Mouse (Mus musculus) limb, embryonic 15.5 days (tissue): ENCODE results near the gene Dusp3. TPM values are rescaled to one million over a fixed set of nuclear protein-coding genes. Genes with fewer than 3 reads are reported as not detected.
"Not testable (repeated sequence)": the region's sequence is repeated elsewhere in the genome, so short reads cannot be mapped to it uniquely, and the experiment has no call there.

Source experiments
- ATAC-seq: fragments of 200-750 bp; cut with Nextera tagmentation; 2 replicates; pipeline ENCODE4 v1.8.0; 2017; ENCODE audit warnings: low read depth, moderate TSS enrichment; ENCODE audit not compliant: insufficient number of reproducible peaks, low FRiP score, low TSS enrichment
- H3K27ac ChIP-seq: fragments of 300-500 bp; sonication (generic); 2 replicates; pipeline ENCODE4 v1.5.1; 2015; ENCODE audit warnings: moderate library complexity, mild to moderate bottlenecking, inconsistent platforms
- H3K27me3 ChIP-seq: fragments of 300-500 bp; sonication (generic); 2 replicates; pipeline ENCODE4 v1.6.1; 2015; ENCODE audit warnings: inconsistent platforms
- H3K36me3 ChIP-seq: fragments of 300-500 bp; sonication (generic); 2 replicates; pipeline ENCODE4 v1.6.1; 2015; ENCODE audit warnings: inconsistent platforms
- H3K4me1 ChIP-seq: fragments of 300-500 bp; sonication (generic); 2 replicates; pipeline ENCODE4 v1.6.1; 2015; ENCODE audit warnings: inconsistent platforms
- H3K4me2 ChIP-seq: fragments of 300-500 bp; sonication (generic); 2 replicates; pipeline ENCODE4 v1.6.1; 2015; ENCODE audit warnings: mild to moderate bottlenecking, inconsistent platforms
- H3K4me3 ChIP-seq: fragments of 300-500 bp; sonication (generic); 2 replicates; pipeline ENCODE4 v1.5.1; 2015; ENCODE audit warnings: mild to moderate bottlenecking, inconsistent platforms
- H3K9ac ChIP-seq: fragments of 300-500 bp; sonication (generic); 2 replicates; pipeline ENCODE4 v1.6.1; 2015; ENCODE audit warnings: inconsistent platforms
- H3K9me3 ChIP-seq: fragments of 300-500 bp; sonication (generic); 2 replicates; pipeline ENCODE4 v1.6.1; 2016; ENCODE audit warnings: inconsistent platforms
- WGBS: fragments of 180-500 bp; shearing (Covaris S2); methylation state at CpG from one replicate; pipeline ENCODE4 v1.1.7; 2015; 5-methylcytosine and 5-hydroxymethylcytosine counted together
- polyA plus RNA-seq: library from polyadenylated mRNA; unstranded; fragments of >200 nt; fragmentation: Nextera tagmentation; extraction: Ambion mirVana; gene quantifications from 2 replicates; pipeline ENCODE4 v1.2.1, GENCODE M21; 2015

The Dusp3 gene
- polyA plus RNA-seq, 1 experiment from 2014 or later: 26.9 TPM

DNA sequence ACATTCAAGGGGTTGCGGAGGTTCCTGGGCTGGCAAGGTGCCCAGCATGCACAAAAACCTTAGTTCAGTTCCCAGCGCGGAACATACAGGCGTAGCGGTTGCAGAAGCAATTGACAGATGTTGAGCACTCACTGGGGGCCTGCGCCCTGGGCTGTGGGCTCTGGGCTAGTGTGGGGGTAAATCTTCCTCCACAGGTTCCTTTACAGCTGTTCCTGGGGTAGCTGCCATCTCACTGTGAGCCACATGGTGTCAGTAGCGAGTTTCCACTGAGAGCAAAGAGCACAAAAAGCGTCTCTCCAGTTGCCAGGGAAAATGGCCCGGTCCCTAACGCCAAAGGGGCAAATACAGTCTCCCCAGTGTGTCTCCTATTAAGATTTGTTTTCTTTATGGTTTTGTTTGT lies 823 bp downstream of the Dusp3 start:
- H3K36me3 ChIP-seq: peaks cover 4% of the 10 kb centered on the region; the same call in 1 of the 2 replicates
- H3K9ac ChIP-seq: no peak overlapping the region
- H3K27ac ChIP-seq: no peak overlapping the region
- no peak for ATAC-seq
- peaks cover 3% of the 10 kb centered on the region; the same call in 1 of the 2 replicates for H3K27me3 ChIP-seq
- H3K4me3 ChIP-seq: no peak overlapping the region
- H3K4me1 ChIP-seq: peaks cover 28% of the 10 kb centered on the region
- H3K4me2 ChIP-seq: no peak overlapping the region; the same call in 1 of the 2 replicates
- no peaks in the 10 kb centered on the region for H3K9me3 ChIP-seq
- 2% methylated on average over 10 of the region's 10 CpGs for WGBS

DNA sequence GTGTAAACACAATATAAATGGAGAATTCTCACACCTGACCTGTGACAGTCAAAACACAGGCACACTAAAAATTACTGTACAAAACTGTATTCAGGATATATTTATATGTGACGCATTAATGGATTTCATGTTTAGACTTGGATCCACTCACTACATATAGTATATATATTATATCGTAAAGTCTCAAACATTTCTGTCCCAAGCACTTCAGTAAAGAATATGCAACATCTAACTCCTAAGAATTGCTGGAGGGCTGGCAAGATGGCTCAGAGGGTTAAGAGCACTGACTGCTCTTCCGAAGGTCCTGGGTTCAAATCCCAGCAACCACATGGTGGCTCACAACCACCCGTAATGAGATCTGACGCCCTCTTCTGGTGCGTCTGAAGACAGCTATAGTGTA lies 1.4 kb downstream of the Dusp3 start:
- WGBS: 58% methylated on average over 6 of the region's 6 CpGs
- H3K27me3 ChIP-seq: not testable (repeated sequence)

DNA sequence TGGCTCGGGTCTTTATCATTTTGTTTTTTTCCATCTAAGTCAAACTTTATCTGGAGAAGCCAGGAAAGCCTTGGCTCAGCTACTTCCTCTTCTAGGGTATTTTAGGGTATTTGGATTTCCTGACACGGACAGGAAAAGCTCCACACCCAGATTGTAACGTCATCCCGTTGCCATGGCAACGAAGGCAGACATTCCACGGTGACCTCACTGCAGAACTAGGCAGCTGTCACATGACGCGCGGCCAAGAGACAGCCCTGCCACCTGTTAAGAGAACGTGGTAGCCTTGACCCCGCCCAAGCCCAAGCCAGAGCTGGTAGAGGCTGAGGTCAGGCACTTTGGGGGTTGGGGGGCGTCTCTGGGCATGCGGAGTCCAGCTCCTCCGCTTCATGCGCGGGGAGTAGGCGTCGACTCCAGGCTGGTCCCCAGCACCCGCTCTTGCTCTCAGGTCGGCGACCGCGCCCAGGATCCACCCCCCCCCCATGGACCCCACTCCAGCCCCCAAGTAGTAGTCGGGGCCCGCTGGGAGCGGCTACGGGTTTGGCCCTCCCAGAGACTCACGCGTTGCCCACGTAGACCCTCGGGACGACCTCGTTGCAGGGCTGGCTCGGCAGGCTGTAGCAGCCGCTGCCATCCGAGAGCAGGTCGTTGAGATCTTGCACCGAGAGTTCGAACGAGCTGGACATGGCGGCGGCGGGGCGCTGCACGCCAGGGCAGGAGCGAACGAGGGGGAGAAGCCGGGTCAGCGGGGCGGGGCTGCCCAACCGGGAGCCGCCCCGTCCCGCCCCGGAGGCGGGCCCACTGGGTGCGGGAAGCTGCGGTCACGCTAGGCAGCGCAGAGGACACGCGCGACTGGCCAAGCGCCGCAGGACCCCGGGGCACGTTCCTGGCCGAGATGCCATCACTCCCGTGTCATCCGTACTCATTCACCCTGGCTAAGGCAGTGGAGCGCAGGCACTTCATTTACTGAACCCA lies 2.5 kb downstream of the Dusp3 start, which contains the start of gene Cfap97d1:
Gene Cfap97d1, plus strand, starts transcription at position 226 of the 972 bp plus-strand sequence.
- peaks cover 3% of the 10 kb centered on the region; the same call in 1 of the 2 replicates for H3K27me3 ChIP-seq
- WGBS: 1% methylated on average over 69 of the region's 71 CpGs
- peak within 1 kb of the TSS; percentile 70 for H3K9ac ChIP-seq
- H3K27ac ChIP-seq: peak within 1 kb of the TSS; percentile 84
- peak; percentile 68 for ATAC-seq
- H3K4me3 ChIP-seq: peak within 1 kb of the TSS; percentile 68
- peak within 1 kb of the TSS; percentile 92 for H3K4me2 ChIP-seq
- H3K9me3 ChIP-seq: no peaks in the 10 kb centered on the region
- H3K4me1 ChIP-seq: peaks cover 28% of the 10 kb centered on the region
- H3K36me3 ChIP-seq: peaks cover 13% of the 10 kb centered on the region; the same call in 1 of the 2 replicates

More for the DNA sequence above, 1.4 kb downstream of the Dusp3 start:
- H3K36me3 ChIP-seq, ATAC-seq, H3K27ac ChIP-seq, H3K4me2 ChIP-seq, H3K9ac ChIP-seq, H3K9me3 ChIP-seq, H3K4me3 ChIP-seq: not testable (repeated sequence)
- peaks cover 28% of the 10 kb centered on the region for H3K4me1 ChIP-seq

DNA sequence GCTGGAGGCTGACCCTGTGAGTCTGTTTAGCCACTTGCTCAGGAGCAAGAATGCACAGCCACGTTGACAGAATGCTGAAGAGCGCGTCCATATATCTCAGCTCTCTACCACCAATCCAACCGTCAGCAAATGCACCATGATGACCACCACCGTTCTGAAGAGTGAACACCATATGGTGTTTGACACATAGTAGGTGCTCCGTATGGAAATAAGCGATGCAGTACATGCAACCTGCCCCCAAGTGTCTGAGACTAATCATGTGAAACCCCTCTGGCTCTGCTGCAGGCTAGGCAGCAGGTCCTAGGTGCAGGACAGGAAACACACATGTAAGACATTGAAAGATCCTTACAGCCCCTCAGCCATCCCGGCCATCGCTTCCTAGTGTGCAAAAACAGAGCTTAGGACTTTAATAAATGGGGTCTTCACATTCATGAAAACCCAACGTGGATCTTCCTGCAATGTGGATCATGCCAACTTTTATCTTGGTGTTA lies 3.3 kb downstream of the Dusp3 start:
- 68% methylated on average over 10 of the region's 10 CpGs for WGBS
- Histone ChIP-seq H3K9me3 (no peaks in the 10 kb centered on the region), H3K9ac (no peak overlapping the region), H3K4me3 (peak overlapping the region; percentile 68), H3K4me2 (peak overlapping the region; percentile 92), H3K4me1 (peaks cover 28% of the 10 kb centered on the region), H3K27ac (peak overlapping the region; percentile 43), H3K27me3 (peaks cover 3% of the 10 kb centered on the region; the same call in 1 of the 2 replicates), H3K36me3 (peaks cover 13% of the 10 kb centered on the region; the same call in 1 of the 2 replicates)
- ATAC-seq: no peak

DNA sequence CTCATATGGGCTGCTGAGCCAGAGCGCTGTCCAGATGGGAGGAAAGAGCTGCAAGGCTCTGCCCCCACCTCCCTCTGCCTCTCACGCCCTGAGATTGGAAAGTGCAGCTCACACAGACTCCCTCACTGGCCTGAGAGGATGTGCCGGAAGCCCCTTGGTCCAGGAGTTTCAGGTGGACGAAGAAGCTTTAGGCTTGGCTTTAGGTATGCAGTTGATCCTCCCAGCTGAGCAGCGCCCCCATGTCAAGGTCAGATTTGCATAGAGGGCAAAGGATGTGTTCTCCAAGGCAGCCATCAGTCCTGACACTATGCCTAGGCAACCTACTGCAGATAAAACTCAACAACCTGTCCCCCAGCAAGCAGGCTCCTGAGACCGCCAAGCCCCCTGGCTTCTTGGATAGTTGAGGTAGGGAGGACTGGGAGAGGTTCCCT lies 3.8 kb downstream of the Dusp3 start:
- no peak overlapping the region for H3K4me3 ChIP-seq
- no peak overlapping the region for H3K4me2 ChIP-seq
- no peak overlapping the region for H3K9ac ChIP-seq
- ATAC-seq: no peak
- WGBS: 52% methylated on average over 6 of the region's 6 CpGs
- H3K27me3 ChIP-seq: peaks cover 3% of the 10 kb centered on the region; the same call in 1 of the 2 replicates
- peaks cover 28% of the 10 kb centered on the region for H3K4me1 ChIP-seq
- peak overlapping the region; percentile 43; the same call in 1 of the 2 replicates for H3K27ac ChIP-seq
- peaks cover 13% of the 10 kb centered on the region; the same call in 1 of the 2 replicates for H3K36me3 ChIP-seq
- no peaks in the 10 kb centered on the region for H3K9me3 ChIP-seq

DNA sequence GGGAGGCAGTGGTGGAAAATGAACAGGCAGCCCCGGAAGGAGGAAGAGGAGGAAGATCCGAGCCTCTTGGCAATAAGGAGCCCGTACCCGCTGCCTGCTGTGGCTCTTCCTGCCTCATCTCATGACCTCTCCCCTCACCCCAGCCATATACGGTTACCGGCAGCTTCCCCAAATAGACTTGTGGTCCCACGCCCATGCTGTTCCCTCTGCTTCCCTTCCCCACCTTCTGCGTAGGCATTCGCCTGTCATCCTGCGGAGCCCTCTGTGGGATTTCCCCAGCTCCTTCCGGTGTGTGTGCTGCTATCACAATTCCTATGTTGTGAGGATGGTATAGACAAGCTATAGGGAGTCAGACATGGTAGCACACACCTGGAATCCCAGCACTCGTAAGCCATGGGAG lies 5.0 kb downstream of the Dusp3 start:
- Histone ChIP-seq H3K9ac (no peak overlapping the region), H3K27me3 (peaks cover 3% of the 10 kb centered on the region; the same call in 1 of the 2 replicates), H3K4me2 (no peak overlapping the region), H3K9me3 (no peaks in the 10 kb centered on the region), H3K4me1 (peaks cover 28% of the 10 kb centered on the region), H3K27ac (no peak overlapping the region), H3K4me3 (no peak overlapping the region), H3K36me3 (peaks cover 13% of the 10 kb centered on the region; the same call in 1 of the 2 replicates)
- ATAC-seq: no peak
- WGBS: 75% methylated on average over 12 of the region's 12 CpGs

DNA sequence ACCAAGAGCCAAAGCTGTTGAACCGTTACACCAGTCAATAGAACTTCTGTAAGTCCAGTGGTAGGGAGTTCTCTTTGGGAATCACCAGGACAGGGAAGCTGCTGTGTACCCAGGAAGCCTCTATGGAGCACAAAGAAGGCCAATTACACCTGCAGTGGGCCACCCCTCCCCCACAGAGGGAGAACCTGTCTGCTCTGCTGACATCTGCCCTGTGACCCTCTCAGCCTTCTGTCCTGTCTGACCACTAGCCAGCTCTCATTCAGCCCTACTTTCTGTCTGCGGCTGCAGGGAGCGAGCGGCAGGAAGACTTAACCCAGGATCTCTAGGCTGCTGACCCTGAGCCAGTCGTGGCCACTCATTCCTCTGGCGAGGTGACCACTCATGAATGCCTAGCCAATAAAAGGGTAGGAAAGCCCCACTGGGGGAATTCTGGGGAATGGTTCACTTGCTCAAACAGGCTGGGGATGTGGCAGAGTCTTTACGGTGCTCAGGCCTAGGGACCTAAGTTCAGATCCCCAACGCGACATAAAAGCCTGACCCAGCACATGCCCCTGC lies 6.1 kb downstream of the Dusp3 start:
- no peak overlapping the region for H3K9ac ChIP-seq
- peaks cover 3% of the 10 kb centered on the region; the same call in 1 of the 2 replicates for H3K27me3 ChIP-seq
- peaks cover 19% of the 10 kb centered on the region for H3K36me3 ChIP-seq
- peaks cover 20% of the 10 kb centered on the region for H3K4me1 ChIP-seq
- no peak overlapping the region for H3K27ac ChIP-seq
- H3K9me3 ChIP-seq: no peaks in the 10 kb centered on the region
- H3K4me3 ChIP-seq: no peak overlapping the region
- no peak for ATAC-seq
- no peak overlapping the region for H3K4me2 ChIP-seq
- 79% methylated on average over 9 of the region's 9 CpGs for WGBS

DNA sequence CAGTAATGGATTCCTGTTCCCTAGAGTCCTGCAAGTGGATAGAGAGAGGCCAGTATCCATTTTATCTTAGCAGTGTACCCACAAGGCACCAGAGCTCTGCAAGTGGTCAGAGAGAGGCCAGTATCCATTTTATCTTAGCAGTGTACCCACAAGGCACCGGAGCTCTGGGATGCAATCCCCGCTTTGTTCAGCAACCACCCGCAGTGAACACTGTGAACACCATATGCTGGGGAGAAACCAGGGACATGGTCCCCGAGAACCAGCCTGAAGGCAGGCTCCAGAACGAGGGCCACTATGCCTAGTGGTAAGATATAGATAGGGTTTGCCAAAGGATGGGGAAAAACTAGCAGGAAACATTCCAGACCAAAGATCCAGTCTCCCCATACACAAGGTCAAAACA lies 7.7 kb downstream of the Dusp3 start:
- ATAC-seq: no peak
- Histone ChIP-seq H3K27ac (no peak overlapping the region), H3K27me3 (no peaks in the 10 kb centered on the region), H3K9me3 (no peaks in the 10 kb centered on the region), H3K4me2 (no peak overlapping the region), H3K4me3 (no peak overlapping the region), H3K4me1 (peaks cover 11% of the 10 kb centered on the region), H3K9ac (no peak overlapping the region), H3K36me3 (peaks cover 22% of the 10 kb centered on the region)
- 88% methylated on average over 5 of the region's 5 CpGs for WGBS

DNA sequence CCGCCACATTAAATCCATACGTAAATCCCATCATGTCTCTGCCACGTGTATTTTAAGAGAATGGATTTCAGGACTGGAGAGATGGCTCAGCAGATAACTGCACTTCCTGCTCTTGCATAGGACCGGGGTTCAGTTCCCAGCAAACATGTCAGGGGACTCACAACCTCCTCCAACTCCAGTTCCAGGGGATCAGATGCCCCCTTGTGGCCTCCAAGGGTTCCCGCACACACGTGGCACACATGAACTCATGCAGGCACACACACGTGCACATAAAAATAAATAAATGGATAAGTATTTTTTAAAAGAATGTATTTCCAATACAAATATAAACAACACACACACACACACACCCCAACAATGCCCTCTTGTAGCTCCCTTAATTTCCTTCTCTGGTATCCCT lies 9.9 kb downstream of the Dusp3 start:
- no peaks in the 10 kb centered on the region for H3K27me3 ChIP-seq
- H3K4me3 ChIP-seq: no peak overlapping the region
- no peak for ATAC-seq
- H3K9me3 ChIP-seq: no peaks in the 10 kb centered on the region
- H3K4me2 ChIP-seq: no peak overlapping the region
- H3K36me3 ChIP-seq: peaks cover 22% of the 10 kb centered on the region
- 90% methylated on average over 7 of the region's 7 CpGs for WGBS
- H3K9ac ChIP-seq: no peak overlapping the region
- H3K4me1 ChIP-seq: peaks cover 7% of the 10 kb centered on the region; the same call in 1 of the 2 replicates
- H3K27ac ChIP-seq: no peak overlapping the region

DNA sequence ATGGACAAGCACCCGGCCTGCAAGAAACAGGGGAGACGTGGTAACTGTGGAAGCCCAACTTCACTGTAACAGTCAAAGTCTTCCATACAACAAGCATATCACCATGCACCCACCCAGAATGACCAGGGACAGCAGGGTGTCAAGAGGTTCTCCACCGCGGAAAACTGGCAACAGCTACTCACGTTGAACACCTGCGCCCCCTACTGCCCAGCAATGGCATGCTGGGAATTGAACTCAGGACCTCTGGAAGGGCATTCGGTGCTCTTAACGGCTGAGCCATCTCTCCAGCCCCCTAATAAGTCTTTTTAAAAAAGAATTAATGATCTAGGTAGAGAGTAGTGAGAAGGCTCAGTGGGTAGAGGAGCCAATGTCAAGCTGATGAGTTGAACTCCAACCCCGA lies 11.9 kb downstream of the Dusp3 start:
- ATAC-seq: no peak
- Histone ChIP-seq H3K27ac (no peak overlapping the region), H3K9ac (no peak overlapping the region), H3K4me2 (no peak overlapping the region), H3K4me3 (no peak overlapping the region), H3K27me3 (no peaks in the 10 kb centered on the region), H3K36me3 (peaks cover 13% of the 10 kb centered on the region), H3K9me3 (no peaks in the 10 kb centered on the region), H3K4me1 (peaks cover 7% of the 10 kb centered on the region; the same call in 1 of the 2 replicates)
- 52% methylated on average over 9 of the region's 9 CpGs for WGBS

DNA sequence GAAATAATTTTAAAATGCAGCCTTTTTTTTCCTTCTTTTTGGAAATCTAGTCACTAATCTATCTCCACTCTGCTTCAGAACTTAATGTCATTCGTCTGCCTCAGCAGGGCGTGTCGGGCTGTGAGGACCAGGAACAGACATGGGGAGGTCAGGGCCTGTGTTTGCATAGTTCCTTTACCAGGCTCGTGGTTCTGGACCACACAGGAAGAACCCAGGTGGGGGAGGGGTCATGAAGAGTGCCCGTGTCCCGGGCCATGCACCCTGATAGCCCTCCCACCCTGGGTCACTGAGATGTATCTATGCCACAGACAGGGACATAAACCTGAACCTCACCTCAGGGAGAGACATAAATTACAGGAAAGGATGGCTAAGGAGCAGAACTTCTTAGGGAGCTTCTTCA lies 12.6 kb downstream of the Dusp3 start:
- no peak overlapping the region for H3K4me2 ChIP-seq
- WGBS: 32% methylated on average over 6 of the region's 6 CpGs
- no peaks in the 10 kb centered on the region for H3K9me3 ChIP-seq
- H3K27me3 ChIP-seq: no peaks in the 10 kb centered on the region
- no peak for ATAC-seq
- H3K36me3 ChIP-seq: peaks cover 9% of the 10 kb centered on the region
- peaks cover 7% of the 10 kb centered on the region; the same call in 1 of the 2 replicates for H3K4me1 ChIP-seq
- H3K27ac ChIP-seq: no peak overlapping the region
- no peak overlapping the region for H3K4me3 ChIP-seq
- no peak overlapping the region for H3K9ac ChIP-seq
